ENCODE assay signal across 12 mouse cellular contexts in the genomic region with DNA sequence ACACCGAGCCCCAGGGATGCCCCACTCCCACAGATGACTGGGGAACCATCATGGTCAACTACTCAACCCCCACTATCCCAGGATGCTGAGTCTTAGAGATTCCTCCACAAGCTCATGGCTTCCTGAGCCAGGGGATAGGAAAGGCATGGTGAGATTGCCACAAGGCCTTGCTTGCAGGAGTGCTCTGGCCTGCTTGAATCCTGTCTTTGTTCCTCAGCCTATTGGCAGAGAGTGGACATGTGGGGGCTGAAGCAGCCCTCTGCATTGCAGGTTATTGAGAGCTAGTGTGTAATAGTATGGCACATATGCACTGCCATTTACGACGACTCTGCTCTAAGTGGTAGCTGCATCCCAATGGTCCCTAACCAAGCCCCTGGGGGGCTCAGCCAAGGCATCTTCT. TPM values are rescaled to one million over a fixed set of nuclear protein-coding genes. Genes with fewer than 3 reads are reported as not detected.
DNase-seq lines count a peak whose midpoint lies in the region; ATAC-seq lines count a peak whose summit lies in the region.
"Had no signal": no experiment of that assay in that cellular context is flagged by ENCODE, and none has a peak within 500 bp of the region (broad histone marks: within the 10 kb centered on the region; RNA-seq: fewer than 3 reads in every experiment).

No protein-coding gene starts in this region.

- ATAC-seq in heart, embryonic 15.5 days (replicated peaks; ENCODE audit: insufficient number of reproducible peaks, insufficient read depth, low FRiP score, low read depth) = peak; percentile 14
- peak; percentile 32 for ATAC-seq in lung, embryonic 16.5 days (ENCODE audit: low read depth)
- peak; percentile 18; the same call in 1 of the 2 replicates for ATAC-seq in forebrain, embryonic 16.5 days
- ATAC-seq in neural tube, embryonic 15.5 days (ENCODE audit: low FRiP score) = 0 out of 2 replicates have a peak, but pooled peaks have one; percentile 18
- ATAC-seq in megakaryocyte, adult 5-6 weeks (ENCODE audit: poor library complexity, severe bottlenecking) = no peak

- intact Hi-C loops in heart, postnatal 14 days (cut with DNase I) = loop anchor here (2.0 kb wide), 1 partner anchor 38 kb away; no protein-coding TSS in a partner anchor

- no peaks in the 10 kb centered on the region for H3K27me3 ChIP-seq in heart, embryonic 15.5 days
- no peaks in the 10 kb centered on the region for H3K27me3 ChIP-seq in lung, embryonic 16.5 days (ENCODE audit: control insufficient read depth, insufficient read depth, low read depth, low read length)
- H3K27me3 ChIP-seq in forebrain, embryonic 16.5 days (replicated peaks; ENCODE audit: control insufficient read depth, insufficient read depth, low read length) = no peaks in the 10 kb centered on the region
- no peaks in the 10 kb centered on the region for H3K27me3 ChIP-seq in neural tube, embryonic 15.5 days (replicated peaks)

- 77% methylated on average over 3 of the region's 3 CpGs for WGBS in heart, embryonic 15.5 days
- WGBS in lung, embryonic 16.5 days = 73% methylated on average over 3 of the region's 3 CpGs
- 80% methylated on average over 3 of the region's 3 CpGs for WGBS in forebrain, embryonic 16.5 days
- WGBS in neural tube, embryonic 15.5 days = 70% methylated on average over 3 of the region's 3 CpGs

- H3K4me3 ChIP-seq in heart, embryonic 15.5 days = no peak overlapping the region
- H3K4me3 ChIP-seq in lung, embryonic 16.5 days (ENCODE audit: low read length) = no peak overlapping the region
- H3K4me3 ChIP-seq in forebrain, embryonic 16.5 days (replicated peaks; ENCODE audit: low read length) = no peak overlapping the region
- H3K4me3 ChIP-seq in neural tube, embryonic 15.5 days (replicated peaks) = no peak overlapping the region
- H3K4me3 ChIP-seq: myocyte had no signal

- peak overlapping the region; percentile 38; the same call in 1 of the 2 replicates for H3K4me2 ChIP-seq in heart, embryonic 15.5 days
- H3K4me2 ChIP-seq in lung, embryonic 16.5 days (ENCODE audit: low read depth, low read length) = no peak overlapping the region
- no peak overlapping the region for H3K4me2 ChIP-seq in forebrain, embryonic 16.5 days (ENCODE audit: low read length)
- no peak overlapping the region for H3K4me2 ChIP-seq in neural tube, embryonic 15.5 days

- H3K4me1 ChIP-seq in heart, embryonic 15.5 days (replicated peaks) = peaks cover 44% of the 10 kb centered on the region
- H3K4me1 ChIP-seq in lung, embryonic 16.5 days (replicated peaks; ENCODE audit: control insufficient read depth, insufficient read depth, low read length) = peaks cover 32% of the 10 kb centered on the region
- peaks cover 29% of the 10 kb centered on the region for H3K4me1 ChIP-seq in forebrain, embryonic 16.5 days (replicated peaks; ENCODE audit: control insufficient read depth, insufficient read depth, low read length)
- H3K4me1 ChIP-seq in neural tube, embryonic 15.5 days = peaks cover 37% of the 10 kb centered on the region

- H3K27ac ChIP-seq in heart, embryonic 15.5 days = peak overlapping the region; percentile 83
- peak overlapping the region; percentile 84 for H3K27ac ChIP-seq in lung, embryonic 16.5 days (ENCODE audit: low read length)
- H3K27ac ChIP-seq in forebrain, embryonic 16.5 days (ENCODE audit: low read length) = peak overlapping the region; percentile 45
- peak overlapping the region; percentile 68 for H3K27ac ChIP-seq in neural tube, embryonic 15.5 days (replicated peaks)

- no peaks in the 10 kb centered on the region for H3K36me3 ChIP-seq in heart, embryonic 15.5 days
- no peaks in the 10 kb centered on the region for H3K36me3 ChIP-seq in lung, embryonic 16.5 days (ENCODE audit: control insufficient read depth, insufficient read depth, low read length)
- H3K36me3 ChIP-seq in forebrain, embryonic 16.5 days (ENCODE audit: control insufficient read depth, insufficient read depth) = no peaks in the 10 kb centered on the region
- no peaks in the 10 kb centered on the region for H3K36me3 ChIP-seq in neural tube, embryonic 15.5 days

- no peak for DNase-seq in heart, postnatal 14 days
- no peak for DNase-seq in lung, postnatal 14 days
- no peak for DNase-seq in retina, embryonic 14.5 days (ENCODE audit: low spot score)

- H3K9me3 ChIP-seq in heart, embryonic 15.5 days (replicated peaks) = no peaks in the 10 kb centered on the region
- peaks cover 4% of the 10 kb centered on the region; the same call in 1 of the 2 replicates for H3K9me3 ChIP-seq in lung, embryonic 16.5 days (ENCODE audit: control insufficient read depth, low read length)
- no peaks in the 10 kb centered on the region for H3K9me3 ChIP-seq in forebrain, embryonic 16.5 days (ENCODE audit: control insufficient read depth, low read length)
- no peaks in the 10 kb centered on the region for H3K9me3 ChIP-seq in neural tube, embryonic 15.5 days (replicated peaks)

- H3K9ac ChIP-seq in heart, embryonic 15.5 days = no peak overlapping the region
- no peak overlapping the region for H3K9ac ChIP-seq in lung, embryonic 16.5 days (ENCODE audit: low read length)
- no peak overlapping the region for H3K9ac ChIP-seq in forebrain, embryonic 16.5 days (replicated peaks; ENCODE audit: low read depth, low read length)
- H3K9ac ChIP-seq in neural tube, embryonic 15.5 days (replicated peaks) = no peak overlapping the region

RNA-seq across cellular contexts. Expression of gene 1700029H14Rik, which starts 31.9 kb away (rescaled TPM):
- not detected in 2 replicates for polyA plus RNA-seq in heart, embryonic 15.5 days (2015; fragmentation: Nextera tagmentation; extraction: Ambion mirVana)
- total RNA-seq in heart, postnatal 14 days (2021) = not detected
- not detected in 2 replicates for polyA plus RNA-seq in lung, embryonic 16.5 days (2015; fragmentation: Nextera tagmentation; extraction: Ambion mirVana)
- not detected in 2 replicates for polyA plus RNA-seq in forebrain, embryonic 16.5 days (2015; fragmentation: Nextera tagmentation; extraction: Ambion mirVana)
- not detected in 2 replicates for polyA plus RNA-seq in neural tube, embryonic 15.5 days (2015; fragmentation: Nextera tagmentation; extraction: Ambion mirVana)
- not detected in 2 replicates for total RNA-seq in megakaryocyte, adult 5-6 weeks (2015)
- total RNA-seq in megakaryocyte, adult 5-6 weeks (2017) = not detected in 2 replicates
- total RNA-seq: heart, postnatal 36 days had no signal
- polyA plus RNA-seq: embryonic facial prominence, embryonic 11.5 days; limb, embryonic 14.5 days; myocyte had no signal

RNA-seq across cellular contexts. Expression of gene Gas6, which starts 36.1 kb away (rescaled TPM):
- 222 and 235 TPM in 2 replicates for polyA plus RNA-seq in heart, embryonic 15.5 days (2015; fragmentation: Nextera tagmentation; extraction: Ambion mirVana)
- total RNA-seq in heart, postnatal 14 days (2021) = 100 to 1,000 TPM; 121 to 122 TPM
- polyA plus RNA-seq in lung, embryonic 16.5 days (2015; fragmentation: Nextera tagmentation; extraction: Ambion mirVana) = 78.0 and 83.8 TPM in 2 replicates
- 23.9 and 25.5 TPM in 2 replicates for polyA plus RNA-seq in forebrain, embryonic 16.5 days (2015; fragmentation: Nextera tagmentation; extraction: Ambion mirVana)
- 59.1 and 88.5 TPM in 2 replicates for polyA plus RNA-seq in neural tube, embryonic 15.5 days (2015; fragmentation: Nextera tagmentation; extraction: Ambion mirVana)
- 0.43 and 0.56 TPM in 2 replicates for total RNA-seq in megakaryocyte, adult 5-6 weeks (2015)
- total RNA-seq in megakaryocyte, adult 5-6 weeks (2017) = 0.77 and 1.6 TPM in 2 replicates
